Mouse (Mus musculus): ENCODE results near the gene Ccdc88b. TPM values are rescaled to one million over a fixed set of nuclear protein-coding genes. Genes with fewer than 3 reads are reported as not detected.

Ccdc88b gene
- not detected for polyA plus RNA-seq (2014; fragmentation: Illumina TruSeq; extraction: RNeasy Lipid Tissue Mini Kit (QIAGEN cat#74804); ENCODE audit: low read depth, low replicate concordance)

GRCm38 (mm10) chr19:6858031-6858430, at the start of gene Ccdc88b:
Gene Ccdc88b (minus strand): TSS chr19:6858211.

DNA sequence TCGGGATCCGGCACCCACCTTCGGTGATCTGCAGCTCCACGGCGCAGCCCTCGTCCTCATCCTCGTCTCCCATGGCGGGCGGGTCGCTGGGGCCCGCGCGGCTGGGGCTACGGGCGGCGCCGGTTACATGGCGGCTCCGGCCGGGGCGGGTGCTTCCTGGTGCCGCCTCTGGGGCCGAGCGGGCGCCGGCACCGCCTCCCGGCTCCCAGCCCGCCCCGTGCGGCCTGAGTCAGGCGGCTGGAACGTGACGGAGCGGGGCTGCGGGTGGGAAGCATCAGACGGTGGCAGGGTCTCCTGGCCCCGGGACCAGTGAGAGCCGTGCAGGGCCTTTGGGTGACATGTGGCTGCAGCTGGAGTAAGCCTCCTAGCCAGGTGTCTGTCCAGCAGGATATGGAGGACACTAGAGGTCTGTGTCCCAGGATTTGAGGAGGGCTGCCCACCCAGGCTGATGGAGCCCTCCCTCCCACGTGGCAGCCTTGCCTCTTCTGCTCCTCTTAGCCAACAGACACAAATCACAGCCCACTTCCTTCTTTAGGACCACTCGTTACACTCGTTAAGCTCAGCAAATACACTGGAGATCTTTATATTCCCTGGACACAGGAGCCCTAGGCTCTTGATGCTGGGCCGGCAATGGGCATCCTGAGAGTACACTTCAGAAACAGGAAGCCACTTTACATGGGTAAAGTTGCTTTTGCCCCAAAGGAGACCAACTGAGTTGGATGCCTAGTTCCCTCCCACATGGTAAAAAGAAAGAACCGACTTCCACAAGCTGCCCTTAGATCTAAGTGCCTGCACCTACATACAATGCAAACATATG, 17.3 kb downstream of the Ccdc88b start, which contains the start of gene Rps6ka4:
Rps6ka4 (minus strand) TSS at position 162 of the 817 bp plus-strand sequence.

Other genes starting within 250 kb of the Ccdc88b start
- gene Rps6ka4, start 17.6 kb downstream of the Ccdc88b start, polyA plus RNA-seq (2014; fragmentation: Illumina TruSeq; extraction: RNeasy Lipid Tissue Mini Kit (QIAGEN cat#74804); ENCODE audit: low read depth, low replicate concordance), result not detected
- gene Trmt112, start 51.5 kb upstream of the Ccdc88b start, polyA plus RNA-seq (2014; fragmentation: Illumina TruSeq; extraction: RNeasy Lipid Tissue Mini Kit (QIAGEN cat#74804); ENCODE audit: low read depth, low replicate concordance), result 20.7 TPM
- 53.2 TPM for gene Prdx5, start 51.9 kb upstream of the Ccdc88b start, polyA plus RNA-seq (2014; fragmentation: Illumina TruSeq; extraction: RNeasy Lipid Tissue Mini Kit (QIAGEN cat#74804); ENCODE audit: low read depth, low replicate concordance)
- 2.0 TPM for gene Esrra, start 63.6 kb upstream of the Ccdc88b start, polyA plus RNA-seq (2014; fragmentation: Illumina TruSeq; extraction: RNeasy Lipid Tissue Mini Kit (QIAGEN cat#74804); ENCODE audit: low read depth, low replicate concordance)
- gene Catsperz, start 67.2 kb upstream of the Ccdc88b start, polyA plus RNA-seq (2014; fragmentation: Illumina TruSeq; extraction: RNeasy Lipid Tissue Mini Kit (QIAGEN cat#74804); ENCODE audit: low read depth, low replicate concordance), result not detected
- not detected for gene Kcnk4, start 76.3 kb upstream of the Ccdc88b start, polyA plus RNA-seq (2014; fragmentation: Illumina TruSeq; extraction: RNeasy Lipid Tissue Mini Kit (QIAGEN cat#74804); ENCODE audit: low read depth, low replicate concordance)
- gene Bad, start 83.7 kb upstream of the Ccdc88b start, polyA plus RNA-seq (2014; fragmentation: Illumina TruSeq; extraction: RNeasy Lipid Tissue Mini Kit (QIAGEN cat#74804); ENCODE audit: low read depth, low replicate concordance), result 0.90 TPM
- 0.98 TPM for gene Gpr137, start 84.3 kb upstream of the Ccdc88b start, polyA plus RNA-seq (2014; fragmentation: Illumina TruSeq; extraction: RNeasy Lipid Tissue Mini Kit (QIAGEN cat#74804); ENCODE audit: low read depth, low replicate concordance)
- 2.9 TPM for gene Ppp1r14b, start 116.8 kb upstream of the Ccdc88b start, polyA plus RNA-seq (2014; fragmentation: Illumina TruSeq; extraction: RNeasy Lipid Tissue Mini Kit (QIAGEN cat#74804); ENCODE audit: low read depth, low replicate concordance)
- gene Plcb3, start 118.3 kb upstream of the Ccdc88b start, polyA plus RNA-seq (2014; fragmentation: Illumina TruSeq; extraction: RNeasy Lipid Tissue Mini Kit (QIAGEN cat#74804); ENCODE audit: low read depth, low replicate concordance), result 1.5 TPM
- gene Fkbp2, start 122.3 kb upstream of the Ccdc88b start, polyA plus RNA-seq (2014; fragmentation: Illumina TruSeq; extraction: RNeasy Lipid Tissue Mini Kit (QIAGEN cat#74804); ENCODE audit: low read depth, low replicate concordance), result 20.9 TPM
- 3.3 TPM for gene Vegfb, start 129.4 kb upstream of the Ccdc88b start, polyA plus RNA-seq (2014; fragmentation: Illumina TruSeq; extraction: RNeasy Lipid Tissue Mini Kit (QIAGEN cat#74804); ENCODE audit: low read depth, low replicate concordance)
- gene Dnajc4, start 134.4 kb upstream of the Ccdc88b start, polyA plus RNA-seq (2014; fragmentation: Illumina TruSeq; extraction: RNeasy Lipid Tissue Mini Kit (QIAGEN cat#74804); ENCODE audit: low read depth, low replicate concordance), result 2.7 TPM
- not detected for gene Nudt22, start 137.9 kb upstream of the Ccdc88b start, polyA plus RNA-seq (2014; fragmentation: Illumina TruSeq; extraction: RNeasy Lipid Tissue Mini Kit (QIAGEN cat#74804); ENCODE audit: low read depth, low replicate concordance)
- 0.58 TPM for gene Trpt1, start 137.9 kb upstream of the Ccdc88b start, polyA plus RNA-seq (2014; fragmentation: Illumina TruSeq; extraction: RNeasy Lipid Tissue Mini Kit (QIAGEN cat#74804); ENCODE audit: low read depth, low replicate concordance)
- gene Fermt3, start 161.3 kb upstream of the Ccdc88b start, polyA plus RNA-seq (2014; fragmentation: Illumina TruSeq; extraction: RNeasy Lipid Tissue Mini Kit (QIAGEN cat#74804); ENCODE audit: low read depth, low replicate concordance), result 0.16 TPM
- gene Stip1, start 181.8 kb upstream of the Ccdc88b start, polyA plus RNA-seq (2014; fragmentation: Illumina TruSeq; extraction: RNeasy Lipid Tissue Mini Kit (QIAGEN cat#74804); ENCODE audit: low read depth, low replicate concordance), result 34.1 TPM
- gene Macrod1, start 198.6 kb upstream of the Ccdc88b start, polyA plus RNA-seq (2014; fragmentation: Illumina TruSeq; extraction: RNeasy Lipid Tissue Mini Kit (QIAGEN cat#74804); ENCODE audit: low read depth, low replicate concordance), result 9.3 TPM
- gene Flrt1, start 247.5 kb upstream of the Ccdc88b start, polyA plus RNA-seq (2014; fragmentation: Illumina TruSeq; extraction: RNeasy Lipid Tissue Mini Kit (QIAGEN cat#74804); ENCODE audit: low read depth, low replicate concordance), result not detected